Comparison of ENCODE assay signal across 11 mouse cellular contexts in the genomic region with DNA sequence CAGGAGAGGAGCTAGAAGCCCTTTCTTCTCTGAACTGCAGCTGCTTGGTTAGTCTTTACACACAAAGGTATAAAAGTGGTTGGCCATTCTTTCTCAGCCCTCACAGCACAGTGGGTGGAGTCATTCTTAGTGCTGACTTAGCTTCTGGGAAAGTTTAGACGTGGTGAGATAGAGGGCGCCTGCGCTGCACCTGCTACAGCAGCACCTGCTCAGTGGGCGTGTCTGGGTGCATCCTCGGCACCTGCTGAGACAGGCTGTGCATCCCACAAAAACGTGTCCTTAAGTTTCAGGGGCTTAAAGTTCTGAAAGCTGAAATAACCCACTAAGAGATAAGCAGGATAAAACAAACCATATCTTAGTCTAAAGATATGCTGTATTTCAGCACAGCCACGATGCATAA.
DNase-seq lines count a peak whose midpoint lies in the region; ATAC-seq and TF ChIP-seq lines count a peak whose summit lies in the region.
"Had no signal": no experiment of that assay in that cellular context is flagged by ENCODE, and none has a peak within 500 bp of the region (broad histone marks: within the 10 kb centered on the region; RNA-seq: fewer than 3 reads in every experiment).

No protein-coding gene starts in this region.

- H3K4me1 ChIP-seq in small intestine, adult 2 months (ENCODE audit: control insufficient read depth, insufficient read depth, insufficient read length, low read length) = no peaks in the 10 kb centered on the region
- H3K4me1 ChIP-seq: forebrain, embryonic 15.5 days; stomach, embryonic 15.5 days had no signal

- no peak overlapping the region for H3K27ac ChIP-seq in small intestine, adult 2 months (ENCODE audit: insufficient read depth, low read depth, low read length)
- H3K27ac ChIP-seq: forebrain, embryonic 15.5 days; stomach, embryonic 15.5 days had no signal

- no peak for ATAC-seq in erythroid progenitor cell, adult 5-6 weeks (replicated peaks; ENCODE audit: low FRiP score, poor library complexity, severe bottlenecking)
- ATAC-seq: forebrain, embryonic 15.5 days; midbrain, embryonic 16.5 days had no signal

- no peak for TF ChIP-seq POLR2A in small intestine, adult 2 months (IDR thresholded peaks at IDR 0.05; ENCODE audit: low read depth, low read length)

- peak; percentile 10 to 13 for DNase-seq in left cerebral cortex, adult 18-20 months (ENCODE audit: low spot score in 2 of 2)
- DNase-seq in left cerebral cortex, postnatal 10 days (ENCODE audit: extremely low spot score in 1 of 2, low spot score in 2 of 2) = no peak
- DNase-seq in cerebellum, adult 9-11 months = peak; percentile 20
- DNase-seq in kidney, postnatal 10 days = peak; percentile 40
- DNase-seq in heart, adult 9 months (ENCODE audit: low spot score in 2 of 2) = no peak
- DNase-seq in Muller cell, postnatal 12 days (ENCODE audit: inconsistent ontology term) = no peak

- WGBS in small intestine, adult 2 months = 12% methylated on average over 7 of the region's 7 CpGs

- intact Hi-C loops in left cerebral cortex, postnatal 10 days (cut with DNase I) = no loop called here

- peak; percentile 22; the same call in 1 of the 2 replicates for TF ChIP-seq CTCF in small intestine, adult 2 months (IDR thresholded peaks at IDR 0.05; ENCODE audit: extremely low read depth, insufficient read length, insufficient replicate concordance, low read depth, low read length)

- H3K27me3 ChIP-seq in small intestine, adult 2 months (ENCODE audit: control insufficient read depth, insufficient read depth, low read length) = no peaks in the 10 kb centered on the region
- H3K27me3 ChIP-seq: forebrain, embryonic 15.5 days; stomach, embryonic 15.5 days had no signal

- no peak overlapping the region for H3K4me3 ChIP-seq in small intestine, adult 2 months (ENCODE audit: low read depth, low read length)
- H3K4me3 ChIP-seq: forebrain, embryonic 15.5 days; stomach, embryonic 15.5 days had no signal

- H3K36me3 ChIP-seq in small intestine, adult 2 months (ENCODE audit: control insufficient read depth, insufficient read depth, low read length) = no peaks in the 10 kb centered on the region; the same call in 1 of the 2 replicates
- H3K36me3 ChIP-seq: forebrain, embryonic 15.5 days; stomach, embryonic 15.5 days had no signal

Comparison
In these comparisons a context has a peak if more than half of its experiments do, and no peak if none do; other contexts are left out.
1. DNase-seq: peak in left cerebral cortex, adult 18-20 months (2 of 2), cerebellum, adult 9-11 months (single experiment) and kidney, postnatal 10 days (single experiment); none in left cerebral cortex, postnatal 10 days (0 of 2), heart, adult 9 months (0 of 2) and Muller cell, postnatal 12 days (single experiment).